Mouse (Mus musculus) small intestine, adult 2 months (tissue): ENCODE data around the gene Coasy. TPM values are rescaled to one million over a fixed set of nuclear protein-coding genes. Genes with fewer than 3 reads are reported as not detected.
"Not testable (repeated sequence)": the region's sequence is repeated elsewhere in the genome, so short reads cannot be mapped to it uniquely, and the experiment has no call there.

Experiments used
- H3K27ac ChIP-seq: fragments of 200-500 bp; 2 replicates; pipeline ENCODE4 v1.5.1; 2012; ENCODE audit warnings: low read depth, low read length, control low read depth, inconsistent platforms; ENCODE audit not compliant: insufficient read depth
- H3K27me3 ChIP-seq: fragments of 200-500 bp; 2 replicates; pipeline ENCODE4 v1.6.1; 2012; ENCODE audit warnings: mild to moderate bottlenecking, moderate library complexity, low read length, inconsistent platforms; ENCODE audit not compliant: control insufficient read depth, insufficient read depth
- H3K36me3 ChIP-seq: fragments of 200-500 bp; 2 replicates; pipeline ENCODE4 v1.6.1; 2012; ENCODE audit warnings: mild to moderate bottlenecking, low read length, control low read depth, inconsistent platforms; ENCODE audit not compliant: control insufficient read depth, insufficient read depth
- H3K4me1 ChIP-seq: fragments of 200-500 bp; 2 replicates; pipeline ENCODE4 v1.6.1; 2012; ENCODE audit warnings: low read length, inconsistent platforms, mixed read lengths; ENCODE audit not compliant: control insufficient read depth, insufficient read depth, insufficient read length
- H3K4me3 ChIP-seq: fragments of 200-500 bp; 2 replicates; pipeline ENCODE4 v1.5.1; 2012; ENCODE audit warnings: low read depth, mild to moderate bottlenecking, control low read depth, inconsistent platforms, low read length, moderate library complexity
- CTCF ChIP-seq: fragments of 200-500 bp; IDR thresholded peaks from 2 replicates; pipeline ENCODE4 v1.5.1; 2012; ENCODE audit warnings: low read depth, mild to moderate bottlenecking, control low read depth, inconsistent platforms, low read length, moderate library complexity, mixed read lengths; ENCODE audit not compliant: insufficient replicate concordance, insufficient read length; ENCODE audit errors: extremely low read depth
- POLR2A ChIP-seq: fragments of 200-500 bp; IDR thresholded peaks from 2 replicates; pipeline ENCODE4 v1.6.1; 2012; ENCODE audit warnings: low read depth, mild to moderate bottlenecking, control low read depth, inconsistent platforms, low read length, moderate library complexity
- WGBS: fragments of 180-500 bp; shearing (Covaris S2); methylation state at CpG from one replicate; pipeline ENCODE4 v1.1.7; 2018; 5-methylcytosine and 5-hydroxymethylcytosine counted together
- polyA plus RNA-seq: library from polyadenylated mRNA; depleted of rRNA; stranded (reverse); fragments of >200 nt; gene quantifications from 2 replicates; pipeline ENCODE4 v1.2.3, GENCODE M21; 2012

Gene Coasy
- polyA plus RNA-seq, 1 experiment: 38.9 TPM

GRCm38 (mm10) chr11:101120545-101121188 is 38.3 kb downstream of the Coasy start:
- Histone ChIP-seq H3K4me1 (peaks cover 11% of the 10 kb centered on the region), H3K4me3 (peak overlapping the region; percentile 74), H3K27me3 (no peaks in the 10 kb centered on the region), H3K27ac (peak overlapping the region; percentile 37; the same call in 1 of the 2 replicates), H3K36me3 (peaks cover 9% of the 10 kb centered on the region)
- 16% methylated on average over 19 of the region's 19 CpGs for WGBS
- TF ChIP-seq CTCF: no peak
- no peak for TF ChIP-seq POLR2A

DNA sequence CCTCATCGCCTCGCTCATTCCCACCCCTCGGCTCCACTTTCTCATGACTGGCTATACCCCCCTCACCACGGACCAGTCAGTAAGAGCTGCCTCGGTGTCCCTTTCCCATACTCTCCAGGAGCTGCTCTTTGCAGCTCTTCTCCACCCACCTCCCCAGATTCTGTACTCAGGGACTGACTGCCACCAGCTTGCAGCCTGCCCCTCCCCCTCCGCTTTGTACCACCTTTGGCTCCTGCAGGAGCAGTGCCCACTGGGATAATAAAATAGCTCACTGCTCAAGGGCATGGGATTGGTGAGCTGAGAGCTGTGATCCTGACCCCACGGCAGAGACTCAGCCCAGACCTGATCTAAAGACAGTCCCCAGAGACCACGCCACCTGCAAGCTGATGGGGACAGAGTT is 42.1 kb downstream of the Coasy start:
- peaks cover 12% of the 10 kb centered on the region for H3K36me3 ChIP-seq
- 95% methylated on average over 8 of the region's 8 CpGs for WGBS
- not testable (repeated sequence) for H3K4me3 ChIP-seq, H3K27me3 ChIP-seq, H3K27ac ChIP-seq, H3K4me1 ChIP-seq

GRCm38 (mm10) chr11:101125008-101125407 is 42.6 kb downstream of the Coasy start:
- not testable (repeated sequence) for H3K27me3 ChIP-seq, H3K4me3 ChIP-seq, H3K27ac ChIP-seq, H3K4me1 ChIP-seq
- 95% methylated on average over 9 of the region's 9 CpGs for WGBS
- H3K36me3 ChIP-seq: peaks cover 12% of the 10 kb centered on the region

- no peak overlapping the region for H3K27ac ChIP-seq
- H3K4me1 ChIP-seq: peaks cover 6% of the 10 kb centered on the region
- H3K4me3 ChIP-seq: no peak overlapping the region
- peaks cover 12% of the 10 kb centered on the region for H3K36me3 ChIP-seq
- 100% methylated on average over 1 of the region's 1 CpGs for WGBS
- TF ChIP-seq POLR2A (no peak), CTCF (peak; percentile 12; the same call in 1 of the 2 replicates)
- H3K27me3 ChIP-seq: no peaks in the 10 kb centered on the region
These were observed 44.7 kb downstream of the Coasy start for GRCm38 (mm10) chr11:101127075-101127474.

DNA sequence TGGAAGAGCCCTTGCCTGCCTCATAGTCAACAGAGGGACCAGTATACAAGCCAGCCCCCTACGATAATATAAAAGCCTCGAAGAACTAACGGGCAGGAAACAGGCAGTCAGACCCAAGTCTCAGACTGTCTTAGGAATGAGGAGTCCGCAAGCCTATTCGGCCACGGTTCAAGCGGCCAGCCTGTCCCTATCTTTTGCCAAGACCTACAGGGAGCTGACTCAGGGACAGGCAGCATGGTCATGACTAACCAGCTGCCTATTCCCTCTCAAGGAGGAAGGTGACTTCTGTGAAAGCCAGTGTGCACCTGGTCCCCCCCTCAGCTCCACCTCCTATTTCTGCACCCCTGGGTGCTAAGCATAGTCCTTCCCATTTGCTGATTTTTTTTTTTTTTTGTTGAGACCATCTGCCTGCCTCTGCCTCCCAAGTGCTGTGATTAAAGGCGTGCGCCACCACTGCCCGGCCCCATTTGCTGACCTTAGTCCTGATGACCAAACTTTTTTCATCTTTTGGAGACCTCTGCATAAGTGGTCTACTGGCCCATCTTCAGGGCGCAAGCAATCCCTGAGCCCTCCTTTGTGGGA is 46.7 kb downstream of the Coasy start:
- peaks cover 10% of the 10 kb centered on the region for H3K36me3 ChIP-seq
- TF ChIP-seq POLR2A: no peak
- TF ChIP-seq CTCF: no peak
- H3K27me3 ChIP-seq: no peaks in the 10 kb centered on the region
- H3K27ac ChIP-seq: no peak overlapping the region
- WGBS: 84% methylated on average over 11 of the region's 11 CpGs
- H3K4me3 ChIP-seq: no peak overlapping the region
- peaks cover 6% of the 10 kb centered on the region for H3K4me1 ChIP-seq

GRCm38 (mm10) chr11:101130056-101130756 is 47.8 kb downstream of the Coasy start:
- 25% methylated on average over 18 of the region's 18 CpGs for WGBS
- H3K27me3 ChIP-seq: no peaks in the 10 kb centered on the region
- H3K4me1 ChIP-seq: peaks cover 6% of the 10 kb centered on the region
- no peak overlapping the region for H3K27ac ChIP-seq
- H3K36me3 ChIP-seq: peaks cover 10% of the 10 kb centered on the region
- H3K4me3 ChIP-seq: no peak overlapping the region
- no peak for TF ChIP-seq POLR2A

GRCm38 (mm10) chr11:101131187-101131586 is 48.8 kb downstream of the Coasy start:
- WGBS: 87% methylated on average over 2 of the region's 2 CpGs
- no peak for TF ChIP-seq CTCF
- TF ChIP-seq POLR2A: no peak
- peaks cover 4% of the 10 kb centered on the region for H3K36me3 ChIP-seq
- no peak overlapping the region for H3K27ac ChIP-seq
- no peak overlapping the region for H3K4me3 ChIP-seq
- peaks cover 6% of the 10 kb centered on the region for H3K4me1 ChIP-seq
- no peaks in the 10 kb centered on the region for H3K27me3 ChIP-seq

DNA sequence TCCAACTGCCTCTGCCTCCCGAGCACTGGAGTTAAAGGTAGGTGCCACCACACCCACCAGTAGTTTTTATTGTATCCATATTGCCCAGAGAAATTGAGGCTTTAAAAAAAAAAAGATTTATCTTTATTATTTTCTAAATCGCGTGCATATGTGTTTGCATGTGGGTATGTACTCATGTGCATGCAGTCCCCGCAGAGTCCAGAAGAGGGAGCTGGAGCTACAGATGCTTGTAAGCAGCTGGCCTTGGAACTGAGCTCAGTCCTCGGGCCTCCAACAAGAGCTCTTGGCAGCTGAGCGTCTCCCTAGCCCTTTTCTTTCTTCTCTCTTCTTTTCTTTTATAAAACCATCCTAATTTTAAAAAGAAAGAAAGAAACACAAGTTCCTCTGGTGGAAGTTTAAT is 49.3 kb downstream of the Coasy start:
- no peak overlapping the region for H3K27ac ChIP-seq
- WGBS: 82% methylated on average over 6 of the region's 6 CpGs
- H3K4me1 ChIP-seq: peaks cover 6% of the 10 kb centered on the region
- H3K4me3 ChIP-seq: no peak overlapping the region
- H3K36me3 ChIP-seq: no peaks in the 10 kb centered on the region
- H3K27me3 ChIP-seq: no peaks in the 10 kb centered on the region
- TF ChIP-seq CTCF: peak; percentile 46; the same call in 1 of the 2 replicates
- TF ChIP-seq POLR2A: no peak
